Mouse (Mus musculus): ENCODE results near the gene Olfr18.
"Not testable (repeated sequence)": the region's sequence is repeated elsewhere in the genome, so short reads cannot be mapped to it uniquely, and the experiment has no call there.

Olfr18 gene

GRCm38 (mm10) chr9:20335994-20336393 is at the start of gene Olfr18:
TSS of gene Olfr18 (minus strand) at chr9:20336094.
- no peak for DNase-seq

GRCm38 (mm10) chr9:20385343-20385703 is 49.4 kb upstream of the Olfr18 start:
- no peak for DNase-seq

- DNase-seq: peak; percentile 84
Observed at GRCm38 (mm10) chr9:20384532-20385342, 48.8 kb upstream of the Olfr18 start, which contains the start of gene Zfp560. TSS of gene Zfp560 (minus strand) at chr9:20385177.

- no peak for DNase-seq
Observed at GRCm38 (mm10) chr9:20383659-20384058, 47.8 kb upstream of the Olfr18 start.

- DNase-seq: no peak
Observed at GRCm38 (mm10) chr9:20374712-20375111, 38.8 kb upstream of the Olfr18 start.

GRCm38 (mm10) chr9:20367311-20367710 is 31.4 kb upstream of the Olfr18 start:
- DNase-seq: no peak

- no peak for DNase-seq
Observed at GRCm38 (mm10) chr9:20348501-20348900, 12.6 kb upstream of the Olfr18 start.

GRCm38 (mm10) chr9:20298232-20298631 is 37.7 kb downstream of the Olfr18 start, which contains the start of gene Olfr873:
TSS of gene Olfr873 (plus strand) at chr9:20298532.
- DNase-seq: no peak

GRCm38 (mm10) chr9:20295562-20295961 is 40.3 kb downstream of the Olfr18 start:
- DNase-seq: not testable (repeated sequence)

GRCm38 (mm10) chr9:20282051-20282450 is 53.8 kb downstream of the Olfr18 start, which contains the start of gene Olfr39:
TSS of gene Olfr39 (plus strand) at chr9:20282351.
- no peak for DNase-seq

Measured in cerebellum, adult 9-10 months (tissue).